Mouse (Mus musculus): ENCODE data around the gene Sdr39u1. TPM values are rescaled to one million over a fixed set of nuclear protein-coding genes. Genes with fewer than 3 reads are reported as not detected.

Gene Sdr39u1
- polyA plus RNA-seq, 1 experiment, result 134 TPM

DNA sequence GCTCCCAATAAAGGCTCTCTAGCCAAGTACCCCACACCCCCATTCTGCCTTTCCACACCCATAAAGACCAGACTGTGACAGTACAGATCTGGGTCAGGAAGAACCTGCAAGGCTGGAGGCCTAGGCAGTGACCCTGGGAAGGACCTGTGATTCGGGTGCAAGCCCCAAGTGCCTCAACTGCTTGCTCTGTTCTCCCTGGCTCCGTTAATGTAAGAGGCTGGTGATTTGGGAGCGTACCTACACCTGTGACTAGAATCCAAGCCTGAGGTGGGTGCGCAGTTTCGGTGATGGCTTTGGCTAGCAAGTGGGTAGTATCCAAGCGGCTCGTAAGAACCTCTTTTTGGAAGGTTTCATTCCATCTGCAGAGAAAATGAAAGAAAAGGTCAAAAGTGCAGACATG, 1.1 kb downstream of the Sdr39u1 start:
- H3K4me3 ChIP-seq (ENCODE audit: insufficient read depth, low read depth, low read length), result peak overlapping the region; percentile 71
- 0 out of 2 replicates have a peak, but pooled peaks cover 3% of the 10 kb centered on the region for H3K4me1 ChIP-seq (ENCODE audit: control insufficient read depth, insufficient read depth, insufficient read length, low read length)
- no peak overlapping the region for H3K27ac ChIP-seq (replicated peaks; ENCODE audit: low read depth, low read length)

DNA sequence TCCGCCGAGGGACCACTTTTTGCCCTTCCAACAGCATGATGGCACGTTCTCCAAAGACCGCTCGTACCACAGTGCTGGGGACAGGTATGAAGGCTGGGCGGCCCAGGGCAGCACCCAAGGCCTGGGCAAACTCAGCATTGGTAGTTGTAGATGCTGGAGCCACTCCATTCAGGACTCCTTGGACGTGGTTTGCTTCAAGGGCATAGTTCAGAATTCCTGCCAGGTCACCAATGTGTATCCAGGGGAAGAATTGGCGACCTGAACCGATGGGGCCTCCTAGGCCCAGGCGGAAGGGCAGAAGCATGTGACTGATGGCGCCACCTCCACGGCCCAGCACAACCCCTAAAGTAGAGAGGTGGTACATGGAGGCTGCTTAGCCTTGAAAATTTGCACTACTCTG, 2.4 kb downstream of the Sdr39u1 start:
- Histone ChIP-seq H3K4me3 (ENCODE audit: insufficient read depth, low read depth, low read length) (no peak overlapping the region), H3K27ac (replicated peaks; ENCODE audit: low read depth, low read length) (0 out of 2 replicates have a peak overlapping the region, but pooled peaks have one; percentile 3), H3K4me1 (ENCODE audit: control insufficient read depth, insufficient read depth, insufficient read length, low read length) (0 out of 2 replicates have a peak, but pooled peaks cover 3% of the 10 kb centered on the region)

DNA sequence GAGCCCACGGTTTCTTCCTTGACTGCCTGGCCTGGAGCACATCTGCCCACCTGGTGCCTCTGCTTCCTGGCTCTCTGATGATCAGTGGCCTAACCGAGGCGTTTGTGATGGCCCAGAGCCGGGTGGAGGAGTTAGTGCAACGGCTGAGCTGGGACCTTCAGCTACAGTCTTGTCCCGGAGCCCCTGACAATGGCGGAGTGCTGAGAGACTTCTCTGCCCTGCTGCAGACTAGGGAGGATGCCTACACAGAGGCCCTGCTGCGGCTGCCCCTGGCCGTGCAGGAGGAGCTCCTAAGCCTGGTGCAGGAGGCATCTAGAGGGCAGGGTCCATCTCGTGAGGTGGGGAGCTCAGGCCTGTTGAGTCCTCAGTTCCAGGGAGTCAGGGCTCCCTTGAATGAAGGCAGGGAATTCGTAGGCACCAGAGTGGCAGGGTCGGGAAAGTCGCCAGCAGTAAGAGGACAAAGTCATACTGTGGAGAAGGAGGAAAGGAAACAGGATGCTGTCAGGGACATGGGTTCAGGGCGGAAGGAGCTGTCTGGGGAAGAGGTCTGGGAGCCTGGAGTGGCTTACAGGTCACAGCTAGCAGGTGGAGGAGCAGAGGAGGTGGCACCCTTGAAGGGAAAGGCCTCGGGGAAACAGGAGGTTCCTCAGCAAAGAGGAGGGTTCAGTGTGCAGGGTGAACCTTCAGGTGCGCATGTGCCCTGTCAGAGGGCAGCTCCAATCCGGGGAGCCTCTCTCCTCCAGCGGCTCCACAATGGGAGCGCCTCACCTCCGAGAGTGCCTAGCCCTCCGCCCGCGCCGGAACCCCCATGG, 13.3 kb downstream of the Sdr39u1 start:
- Histone ChIP-seq H3K4me1 (ENCODE audit: control insufficient read depth, insufficient read depth, insufficient read length, low read length) (peaks cover 5% of the 10 kb centered on the region), H3K27ac (replicated peaks; ENCODE audit: low read depth, low read length) (no peak overlapping the region), H3K4me3 (ENCODE audit: insufficient read depth, low read depth, low read length) (peak overlapping the region; percentile 79; the same call in 1 of the 2 replicates)

DNA sequence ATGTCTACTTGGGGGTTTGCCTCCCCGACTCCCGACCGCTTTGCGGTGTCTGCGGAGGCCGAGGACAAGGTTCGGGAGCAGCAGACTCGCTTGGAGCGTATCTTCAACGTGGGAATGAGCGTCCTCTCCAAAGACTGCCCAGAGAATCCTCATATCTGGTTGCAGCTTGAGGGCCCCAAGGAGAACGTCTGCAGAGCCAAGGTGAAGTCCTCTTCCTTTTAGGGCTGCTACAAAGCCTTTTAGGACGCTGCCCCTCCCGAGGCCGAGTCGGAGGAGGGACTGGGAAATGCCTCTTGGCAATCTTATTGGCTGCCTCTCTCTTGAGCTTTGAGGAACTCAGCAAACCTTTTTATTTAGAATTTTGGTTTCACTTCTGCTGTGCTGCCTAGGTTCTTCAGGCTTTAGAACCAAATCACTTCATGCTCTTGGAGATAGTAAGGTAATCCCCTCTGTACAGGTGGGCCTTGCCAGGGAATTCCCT, 14.3 kb downstream of the Sdr39u1 start:
- Histone ChIP-seq H3K4me3 (ENCODE audit: insufficient read depth, low read depth, low read length) (peak overlapping the region; percentile 79), H3K4me1 (ENCODE audit: control insufficient read depth, insufficient read depth, insufficient read length, low read length) (peaks cover 5% of the 10 kb centered on the region), H3K27ac (replicated peaks; ENCODE audit: low read depth, low read length) (peak overlapping the region; percentile 80)

DNA sequence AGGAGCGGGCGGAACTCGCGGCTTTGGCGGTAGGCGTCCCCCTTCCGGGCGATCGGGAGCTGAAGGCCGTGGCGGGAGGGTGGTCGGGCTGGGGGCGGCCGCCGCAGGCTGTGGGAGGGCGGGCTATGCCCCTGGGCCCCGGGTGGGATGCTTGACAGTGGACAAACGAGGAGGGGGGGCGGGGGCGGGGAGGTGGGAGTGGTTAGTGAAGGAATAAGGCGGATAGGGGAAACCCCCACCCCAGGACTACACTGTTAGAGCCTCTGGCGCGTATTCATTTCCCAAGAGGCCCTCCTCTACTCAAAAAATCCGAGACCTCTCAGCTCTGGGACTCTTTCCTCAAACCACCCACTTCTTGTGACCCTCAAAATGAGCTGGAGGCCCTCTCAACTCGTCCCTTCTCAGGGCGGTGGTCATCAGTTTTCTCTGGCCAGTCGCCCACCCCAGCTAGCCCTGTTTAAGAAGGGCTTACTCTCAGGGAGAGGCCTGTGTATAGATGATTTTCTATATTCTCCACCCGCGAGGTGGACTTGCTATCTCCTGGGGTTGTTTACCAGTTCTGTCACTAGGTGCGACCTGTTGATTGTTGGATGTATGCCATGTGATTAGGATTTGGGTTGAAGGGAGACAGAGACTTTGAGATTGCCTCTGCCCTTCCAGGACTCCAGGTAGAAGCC, 14.8 kb downstream of the Sdr39u1 start:
- Histone ChIP-seq H3K4me3 (ENCODE audit: insufficient read depth, low read depth, low read length) (peak overlapping the region; percentile 79), H3K4me1 (ENCODE audit: control insufficient read depth, insufficient read depth, insufficient read length, low read length) (peaks cover 5% of the 10 kb centered on the region), H3K27ac (replicated peaks; ENCODE audit: low read depth, low read length) (peak overlapping the region; percentile 80)

DNA sequence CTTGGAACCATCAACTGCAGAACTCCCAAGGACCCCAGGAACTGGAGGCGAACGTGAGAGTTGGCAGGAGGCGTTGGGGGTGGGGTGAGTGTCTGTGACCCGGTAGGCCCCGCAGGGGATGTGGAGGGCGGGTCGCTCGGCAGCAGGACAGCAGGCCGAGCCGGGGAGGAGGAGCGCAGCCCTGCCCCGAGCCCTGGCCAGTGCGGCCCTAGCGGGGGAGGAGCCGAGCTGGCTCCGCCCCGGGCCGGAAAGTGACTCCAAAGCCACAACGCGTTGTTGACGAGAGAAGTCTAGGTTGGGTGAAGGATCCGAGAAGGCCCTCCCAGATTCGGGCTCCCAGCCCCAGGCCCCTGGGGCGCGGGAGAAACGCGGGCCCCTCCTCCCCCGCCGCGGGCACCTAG, 15.4 kb downstream of the Sdr39u1 start, which contains the start of gene Khnyn:
Gene Khnyn (plus strand): TSS at position 235 of the 401 bp plus-strand sequence.
- H3K4me1 ChIP-seq (ENCODE audit: control insufficient read depth, insufficient read depth, insufficient read length, low read length), result peaks cover 5% of the 10 kb centered on the region
- H3K4me3 ChIP-seq (ENCODE audit: insufficient read depth, low read depth, low read length), result peak within 1 kb of the TSS; percentile 79
- peak within 1 kb of the TSS; percentile 80 for H3K27ac ChIP-seq (replicated peaks; ENCODE audit: low read depth, low read length)

DNA sequence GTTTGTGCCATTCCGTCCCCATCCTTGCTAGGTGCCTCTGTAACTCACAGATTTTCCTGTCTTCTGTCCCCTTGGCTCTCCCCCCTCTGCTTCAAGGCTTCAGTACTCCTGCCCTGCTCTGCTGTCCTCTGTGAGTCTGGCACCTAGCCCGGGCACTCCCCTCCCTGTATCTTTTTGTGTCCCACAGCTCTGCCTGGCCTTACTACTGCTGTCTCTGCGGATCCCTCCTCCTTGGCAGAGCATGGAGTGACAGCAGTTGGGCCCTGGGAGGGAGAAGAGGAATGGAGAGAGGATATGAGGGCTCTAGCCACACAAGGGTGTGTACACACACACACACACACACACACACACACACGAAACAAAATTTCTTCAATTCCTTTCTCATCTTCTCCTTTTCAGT, 15.9 kb downstream of the Sdr39u1 start, which contains the start of gene Cbln3:
Gene Cbln3 (minus strand): TSS at position 227 of the 400 bp plus-strand sequence.
- peak within 1 kb of the TSS; percentile 79 for H3K4me3 ChIP-seq (ENCODE audit: insufficient read depth, low read depth, low read length)
- H3K27ac ChIP-seq (replicated peaks; ENCODE audit: low read depth, low read length), result peak within 1 kb of the TSS; percentile 80
- peaks cover 5% of the 10 kb centered on the region for H3K4me1 ChIP-seq (ENCODE audit: control insufficient read depth, insufficient read depth, insufficient read length, low read length)

DNA sequence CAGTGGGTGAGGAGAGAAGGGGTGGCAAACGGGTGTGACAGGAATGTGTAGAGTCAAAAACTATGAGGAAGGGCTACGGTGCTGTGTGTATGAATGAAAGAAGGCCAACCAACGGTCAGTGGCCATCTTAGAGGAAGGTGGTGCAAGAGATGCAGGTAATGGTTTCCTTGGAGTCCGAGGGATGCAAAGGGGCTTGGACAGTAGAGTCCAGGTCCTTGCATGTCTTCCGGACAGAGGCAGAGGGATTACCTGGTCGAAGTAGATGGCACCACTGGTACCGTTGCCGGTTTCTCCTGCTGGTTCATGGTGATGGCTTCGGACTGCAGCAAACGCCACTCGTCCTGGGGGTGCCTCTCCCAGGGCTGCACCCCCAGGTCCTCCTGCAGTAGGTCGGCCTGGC, 16.4 kb downstream of the Sdr39u1 start:
- H3K4me1 ChIP-seq (ENCODE audit: control insufficient read depth, insufficient read depth, insufficient read length, low read length), result peaks cover 5% of the 10 kb centered on the region
- no peak overlapping the region for H3K27ac ChIP-seq (replicated peaks; ENCODE audit: low read depth, low read length)
- no peak overlapping the region for H3K4me3 ChIP-seq (ENCODE audit: insufficient read depth, low read depth, low read length)

DNA sequence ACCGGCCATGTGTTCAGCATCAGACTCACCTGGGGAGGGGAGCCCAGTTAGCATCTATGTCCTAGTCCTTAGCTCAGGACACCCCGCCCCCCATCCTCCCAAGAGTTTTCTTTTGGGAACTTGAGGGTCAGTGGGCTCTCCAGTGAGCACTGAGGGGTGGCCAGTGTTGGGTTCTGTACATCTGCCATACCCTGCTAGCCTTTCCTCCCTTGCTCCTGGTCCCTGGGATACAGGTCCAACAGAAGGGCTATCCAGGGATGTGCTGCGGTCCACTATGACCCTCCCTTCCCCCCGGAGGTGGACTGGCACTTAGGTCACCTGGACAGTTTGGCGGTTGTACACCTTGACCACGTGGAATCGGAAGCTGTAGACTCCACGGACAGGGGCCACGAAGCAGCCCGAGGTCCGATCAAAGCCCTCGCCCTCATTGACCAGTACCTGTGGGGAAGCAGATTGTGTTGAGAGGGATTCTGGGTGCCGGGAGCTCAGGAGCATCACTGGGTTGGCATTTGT, 16.9 kb downstream of the Sdr39u1 start:
- no peak overlapping the region for H3K4me3 ChIP-seq (ENCODE audit: insufficient read depth, low read depth, low read length)
- peaks cover 5% of the 10 kb centered on the region for H3K4me1 ChIP-seq (ENCODE audit: control insufficient read depth, insufficient read depth, insufficient read length, low read length)
- H3K27ac ChIP-seq (replicated peaks; ENCODE audit: low read depth, low read length), result no peak overlapping the region

DNA sequence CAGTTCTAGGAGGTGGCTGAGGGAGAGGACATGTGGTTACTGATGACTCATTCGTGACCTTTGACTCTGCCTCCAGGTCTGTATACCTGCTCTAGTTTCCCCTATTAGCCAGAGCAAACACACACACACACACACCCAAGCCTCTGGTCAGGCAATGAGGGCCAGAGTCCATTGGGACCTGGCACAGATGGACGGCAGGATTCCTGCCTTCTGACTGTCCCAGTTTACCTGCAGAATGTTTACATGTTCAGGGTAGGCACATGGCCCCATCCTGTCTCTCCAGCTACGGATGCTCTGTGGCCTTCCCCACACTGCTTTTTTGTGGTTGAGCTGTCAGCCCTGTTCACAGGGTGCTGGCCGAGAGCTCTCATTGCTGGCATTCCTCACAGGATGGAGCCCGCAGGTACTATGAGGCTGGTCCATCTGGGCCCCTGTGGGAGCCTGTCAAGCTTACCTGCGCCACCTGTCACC, 17.9 kb downstream of the Sdr39u1 start:
- peaks cover 5% of the 10 kb centered on the region for H3K4me1 ChIP-seq (ENCODE audit: control insufficient read depth, insufficient read depth, insufficient read length, low read length)
- no peak overlapping the region for H3K4me3 ChIP-seq (ENCODE audit: insufficient read depth, low read depth, low read length)
- no peak overlapping the region for H3K27ac ChIP-seq (replicated peaks; ENCODE audit: low read depth, low read length)

DNA sequence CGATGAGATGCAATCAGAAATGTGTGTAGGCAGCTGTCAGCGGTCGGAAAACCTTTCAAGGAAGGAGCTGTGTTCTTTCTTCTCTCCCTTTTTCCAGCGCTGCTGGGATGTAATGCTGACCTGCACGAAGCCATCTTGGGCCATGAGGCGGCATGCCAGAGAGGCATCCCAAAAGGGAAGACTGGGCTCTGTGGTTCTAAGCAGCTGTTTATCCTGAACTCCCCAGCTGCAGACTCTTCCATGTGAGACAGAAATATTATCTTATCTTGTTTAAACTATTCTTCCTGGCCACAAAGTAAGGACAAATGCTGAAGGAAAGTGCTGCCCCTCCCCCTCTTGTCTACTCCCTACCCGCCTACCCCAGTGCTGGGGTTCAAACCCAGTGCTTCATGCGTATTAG, 19.1 kb downstream of the Sdr39u1 start:
- Histone ChIP-seq H3K4me1 (ENCODE audit: control insufficient read depth, insufficient read depth, insufficient read length, low read length) (no peaks in the 10 kb centered on the region), H3K27ac (replicated peaks; ENCODE audit: low read depth, low read length) (no peak overlapping the region), H3K4me3 (ENCODE audit: insufficient read depth, low read depth, low read length) (no peak overlapping the region)

DNA sequence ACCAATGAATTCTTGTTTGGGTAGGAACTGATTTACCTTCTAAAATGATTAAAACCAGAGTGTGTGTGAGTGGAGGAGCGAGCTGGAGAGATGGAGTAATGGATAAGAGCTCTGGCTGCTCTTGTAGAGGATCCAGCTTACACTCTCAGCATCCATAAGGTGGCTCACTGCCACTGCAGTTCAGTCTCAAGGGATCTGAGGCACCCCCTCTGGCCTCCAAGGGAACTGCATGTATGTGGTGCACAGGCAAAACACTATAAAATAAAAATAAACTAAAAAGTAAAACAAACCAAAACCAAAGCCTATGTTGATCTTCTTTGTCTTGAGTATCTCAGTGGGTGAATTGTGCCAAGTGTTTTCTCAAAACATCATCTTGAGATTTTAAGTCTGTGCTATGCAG, 20.5 kb downstream of the Sdr39u1 start:
- Histone ChIP-seq H3K27ac (replicated peaks; ENCODE audit: low read depth, low read length) (no peak overlapping the region), H3K4me3 (ENCODE audit: insufficient read depth, low read depth, low read length) (no peak overlapping the region), H3K4me1 (ENCODE audit: control insufficient read depth, insufficient read depth, insufficient read length, low read length) (no peaks in the 10 kb centered on the region)

DNA sequence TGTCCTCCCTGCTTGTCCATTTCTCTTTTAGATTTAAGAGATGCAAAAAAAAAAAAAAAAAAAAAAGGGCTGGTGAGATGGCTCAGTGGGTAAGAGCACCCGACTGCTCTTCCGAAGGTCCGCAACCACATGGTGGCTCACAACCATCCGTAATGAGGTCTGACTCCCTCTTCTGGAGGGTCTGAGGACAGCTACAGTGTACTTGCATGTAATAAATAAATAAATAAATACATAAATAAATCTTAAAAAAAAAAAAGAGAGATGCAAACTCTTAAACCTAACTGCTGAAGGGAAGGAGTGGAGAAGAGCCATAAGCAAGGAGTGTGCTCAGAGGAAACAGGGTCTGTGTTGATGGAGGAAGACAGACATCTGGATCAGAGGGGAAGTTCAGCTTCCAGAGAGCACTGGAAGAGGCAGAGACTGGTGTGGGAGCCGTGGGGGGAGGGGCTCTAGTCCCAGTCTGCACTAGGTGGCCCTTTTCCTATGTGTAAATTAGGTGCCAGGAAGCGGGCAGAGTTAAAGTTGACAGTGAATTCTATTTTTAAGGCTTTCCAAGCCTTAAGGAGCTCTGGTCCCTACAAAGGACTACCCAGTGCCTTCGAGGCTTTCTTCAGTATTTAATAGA, 21.7 kb downstream of the Sdr39u1 start:
- no peaks in the 10 kb centered on the region for H3K4me1 ChIP-seq (ENCODE audit: control insufficient read depth, insufficient read depth, insufficient read length, low read length)
- H3K4me3 ChIP-seq (ENCODE audit: insufficient read depth, low read depth, low read length), result no peak overlapping the region
- H3K27ac ChIP-seq (replicated peaks; ENCODE audit: low read depth, low read length), result no peak overlapping the region

DNA sequence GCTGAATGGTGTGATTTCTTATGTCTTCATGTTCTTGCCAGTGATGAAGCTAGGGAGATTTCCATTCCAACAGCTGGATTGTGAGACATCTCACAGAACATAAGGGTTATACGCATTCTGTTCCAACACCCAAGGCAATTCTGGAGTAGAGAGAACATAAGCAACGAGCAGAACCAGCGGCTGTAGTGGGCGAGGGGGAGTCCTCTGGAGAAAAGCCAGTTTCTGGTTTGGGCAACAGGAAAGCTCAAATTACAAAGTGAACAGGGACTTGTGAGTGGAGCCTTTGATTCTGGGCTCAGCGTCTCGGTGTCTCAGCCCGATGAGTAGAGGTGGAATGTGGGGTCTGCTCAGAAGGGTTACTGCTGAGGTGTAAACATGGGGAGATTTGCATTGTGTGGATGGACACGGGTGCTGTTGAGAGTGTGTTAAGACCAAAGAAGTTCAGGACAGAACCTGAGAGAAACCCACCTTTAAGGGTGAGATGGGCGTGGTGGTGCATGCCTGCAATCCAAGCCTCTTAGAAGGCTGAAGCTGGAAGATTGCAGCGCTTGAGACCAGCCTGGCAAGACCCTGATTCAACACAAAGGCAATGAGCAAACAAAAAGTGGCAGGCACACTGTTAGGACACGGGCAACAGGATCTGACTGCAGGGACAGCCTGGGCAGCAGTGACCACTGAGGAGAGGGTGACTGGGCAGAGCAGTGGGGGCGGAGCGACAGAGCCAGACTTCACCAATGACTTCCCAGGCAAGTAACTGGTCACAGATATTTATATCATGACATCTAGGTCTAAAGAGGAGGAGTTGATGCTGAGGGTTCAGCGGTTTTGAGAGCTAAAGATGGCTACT, 22.4 kb downstream of the Sdr39u1 start:
- no peak overlapping the region for H3K4me3 ChIP-seq (ENCODE audit: insufficient read depth, low read depth, low read length)
- H3K27ac ChIP-seq (replicated peaks; ENCODE audit: low read depth, low read length), result no peak overlapping the region

More for the DNA sequence above, 22.4 kb downstream of the Sdr39u1 start:
- no peaks in the 10 kb centered on the region for H3K4me1 ChIP-seq (ENCODE audit: control insufficient read depth, insufficient read depth, insufficient read length, low read length)
